Mouse (Mus musculus) c-Kit-positive CD71-negative TER-119-negative erythroid progenitor cells, embryonic 14.5 days (primary cell): ENCODE results near the gene Sohlh1.
"Not testable (repeated sequence)": the region's sequence is repeated elsewhere in the genome, so short reads cannot be mapped to it uniquely, and the experiment has no call there.

Experiments used
- DNase-seq: peaks from one replicate; pipeline ENCODE4 v3.0.0-alpha.2; 2013; ENCODE audit warnings: low read depth

Sohlh1 gene

DNA sequence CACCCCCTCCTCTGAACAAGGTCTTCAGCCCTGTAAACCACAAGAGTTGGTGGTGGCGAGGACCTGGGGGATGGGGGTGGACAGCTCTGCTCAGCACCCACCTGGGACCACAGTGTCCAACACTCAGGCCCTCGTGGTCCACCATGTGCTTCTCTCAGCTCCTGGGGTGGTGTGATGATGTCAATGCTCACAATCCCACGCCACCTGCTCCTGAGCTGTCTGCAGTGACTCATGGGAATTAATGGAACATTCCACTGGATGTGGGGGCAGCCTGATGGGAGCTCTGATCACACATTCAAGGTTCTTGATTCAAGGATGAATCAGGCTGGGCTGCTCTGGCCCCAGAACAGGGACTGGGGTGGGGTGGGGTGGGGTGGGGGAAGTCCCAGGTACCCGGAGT is 4.9 kb downstream of the Sohlh1 start:
- DNase-seq: no peak

DNA sequence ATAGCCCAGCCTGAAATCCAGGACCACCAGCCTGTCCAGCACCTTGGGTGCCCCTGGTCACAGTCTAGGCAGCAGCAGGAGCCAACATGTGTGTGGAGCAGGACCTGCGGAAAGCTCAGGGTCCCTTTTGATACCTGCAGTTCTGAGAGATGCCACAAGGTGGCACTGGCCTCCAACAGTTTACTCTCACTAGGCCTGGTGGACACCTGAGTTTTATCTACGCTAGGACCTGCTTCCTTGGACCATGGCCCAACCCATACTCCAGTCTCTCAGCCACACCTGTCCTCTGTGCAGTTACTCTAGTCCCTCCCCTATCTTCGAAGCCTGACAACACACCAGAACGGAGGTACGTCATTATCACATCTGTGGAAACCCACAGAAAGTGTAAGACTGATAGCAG is 10.8 kb downstream of the Sohlh1 start:
- DNase-seq: peak; percentile 46

DNA sequence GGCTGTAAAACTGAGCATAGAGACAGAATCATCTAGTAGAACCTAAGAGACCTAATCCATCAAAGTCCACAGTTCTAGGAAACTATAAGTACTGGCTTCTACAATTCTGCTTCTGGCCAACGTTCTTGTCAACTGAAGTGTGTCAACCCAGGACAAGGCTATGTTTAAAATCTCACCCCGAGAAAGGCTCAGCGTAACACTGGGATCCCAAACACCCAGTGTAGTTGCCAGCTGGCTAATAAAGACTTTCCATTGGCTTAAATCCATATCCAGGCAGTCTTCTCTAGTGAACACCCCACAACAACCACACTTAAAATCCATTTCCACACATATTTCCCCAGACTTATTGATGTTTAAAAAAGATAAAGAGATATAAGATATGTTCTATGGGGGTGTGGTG is 16.3 kb downstream of the Sohlh1 start:
- no peak for DNase-seq

DNA sequence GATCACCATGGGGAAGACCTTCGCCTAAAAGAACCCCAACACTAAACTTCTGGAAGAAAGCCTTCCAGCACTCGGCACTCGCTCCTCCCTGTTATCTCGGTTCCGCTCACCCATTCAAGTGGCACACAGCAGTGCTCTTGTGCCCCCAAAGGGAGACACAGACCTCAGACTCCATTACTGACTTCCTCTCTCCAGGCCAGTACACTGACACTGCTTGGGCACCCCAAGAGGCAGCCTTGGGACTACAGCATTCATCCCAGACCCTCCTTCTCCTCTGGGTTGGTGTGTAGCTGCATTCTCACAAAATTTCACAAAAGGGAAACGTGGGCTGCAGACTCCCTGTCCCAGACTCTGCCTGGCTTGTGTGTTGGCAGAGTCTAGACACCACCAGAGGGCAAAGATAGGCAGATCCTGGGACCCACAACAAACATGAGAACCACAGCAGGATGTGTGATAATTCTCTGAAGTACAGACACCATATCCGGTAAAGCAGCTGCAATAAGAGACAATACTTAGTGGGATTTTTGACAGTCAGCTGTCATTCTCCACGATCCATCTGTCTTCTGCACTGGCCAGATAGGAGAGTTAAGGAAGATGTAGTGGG is 18.6 kb downstream of the Sohlh1 start:
- no peak for DNase-seq

DNA sequence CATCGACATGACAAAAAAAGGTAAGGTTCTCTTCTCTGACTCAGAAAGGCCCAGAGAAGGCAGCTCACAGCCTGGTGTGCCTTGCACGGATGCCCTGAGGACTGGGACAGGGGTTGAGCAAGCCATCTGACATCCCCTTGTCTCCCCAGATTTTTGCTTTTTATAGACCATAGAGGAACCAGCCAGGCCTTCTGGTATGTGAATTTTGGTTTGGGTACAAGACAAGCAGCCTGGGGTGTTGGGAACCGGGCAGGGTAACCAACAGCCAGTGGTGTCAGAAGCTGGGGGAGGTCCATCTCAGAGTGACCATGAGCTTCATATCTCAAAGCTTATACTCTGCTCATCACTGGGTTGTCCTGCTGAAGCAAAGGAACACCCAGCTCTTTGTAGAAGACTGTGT is 22.3 kb downstream of the Sohlh1 start:
- DNase-seq: no peak

DNA sequence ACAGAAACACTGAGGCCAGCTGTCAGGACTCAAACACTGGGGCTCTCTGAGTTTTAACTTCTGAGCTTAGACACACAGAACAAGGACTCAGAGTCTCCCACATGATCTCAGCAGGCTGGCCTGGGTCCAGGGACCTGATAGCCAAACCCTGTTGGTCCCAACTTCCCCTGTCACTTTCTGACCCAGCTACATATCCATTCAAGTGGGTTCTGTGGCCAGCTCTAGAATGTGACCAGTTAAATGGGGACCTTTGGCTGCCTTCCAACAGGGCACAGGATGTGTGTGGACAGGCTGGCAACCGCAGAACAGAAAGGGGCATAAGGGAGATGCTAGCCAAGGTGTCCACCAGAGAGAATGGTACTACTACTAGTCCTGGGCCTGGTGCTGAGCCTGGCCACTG is 24.2 kb downstream of the Sohlh1 start, which contains the start of gene Lcn9:
TSS of gene Lcn9 (plus strand) at position 348 of the 400 bp plus-strand sequence.
- no peak for DNase-seq

DNA sequence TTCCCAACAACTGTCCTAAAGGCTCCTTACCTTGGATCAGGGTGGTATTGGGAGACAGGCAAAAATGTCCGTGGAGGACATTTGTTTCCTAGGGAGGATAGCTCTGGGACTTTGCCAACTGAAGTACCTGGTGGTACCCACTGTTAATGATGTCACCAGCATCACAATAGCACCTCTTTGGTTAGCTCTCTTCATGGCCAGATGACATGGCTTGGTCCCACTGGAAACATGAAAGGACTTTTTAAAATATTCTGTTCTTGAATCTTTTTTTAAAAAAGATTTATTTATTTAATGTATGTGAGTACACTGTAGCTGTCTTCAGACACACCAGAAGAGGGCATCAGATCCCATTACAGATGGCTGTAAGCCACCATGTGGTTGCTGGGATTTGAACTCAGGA is 31.3 kb downstream of the Sohlh1 start, which contains the start of gene Glt6d1:
TSS of gene Glt6d1 (minus strand) at position 101 of the 400 bp plus-strand sequence.
- DNase-seq: not testable (repeated sequence)

DNA sequence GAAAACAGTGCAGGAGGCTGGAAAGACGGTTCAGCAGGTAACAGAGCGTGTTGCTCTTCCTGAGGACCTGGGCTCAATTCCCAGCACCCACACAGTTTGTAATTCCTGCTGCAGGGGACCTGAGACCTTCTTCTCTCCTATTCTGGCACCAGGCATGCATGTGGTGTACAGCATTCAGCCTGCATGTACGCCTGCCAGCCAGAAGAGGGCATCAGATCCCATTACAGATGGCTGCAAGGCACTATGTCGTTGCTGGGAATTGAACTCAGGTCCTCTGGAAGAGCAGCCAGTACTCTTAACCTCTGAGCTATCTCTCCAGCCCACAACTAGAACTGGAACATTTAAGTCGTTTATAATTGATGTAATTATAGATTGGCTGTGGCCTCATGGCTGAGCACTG is 33.7 kb downstream of the Sohlh1 start:
- DNase-seq: no peak

DNA sequence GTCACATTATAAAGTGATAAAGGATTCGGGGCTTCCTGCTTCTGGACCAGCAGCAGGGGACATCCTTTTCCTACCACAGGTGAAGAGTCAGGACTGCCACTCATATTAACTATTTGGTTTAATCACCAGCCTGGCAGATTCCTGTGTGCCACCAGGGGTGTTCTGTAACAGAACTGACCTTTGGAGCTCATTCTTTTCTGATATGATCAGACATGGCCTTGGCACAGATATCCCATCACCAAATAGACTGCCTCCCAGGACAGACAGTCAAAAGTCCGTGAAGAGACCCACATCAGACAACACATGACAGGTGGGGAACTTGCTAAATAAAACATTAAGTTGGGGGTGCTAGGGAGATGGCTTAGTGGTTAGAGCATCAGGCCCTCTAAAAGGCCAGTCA is 35.3 kb downstream of the Sohlh1 start:
- no peak for DNase-seq

DNA sequence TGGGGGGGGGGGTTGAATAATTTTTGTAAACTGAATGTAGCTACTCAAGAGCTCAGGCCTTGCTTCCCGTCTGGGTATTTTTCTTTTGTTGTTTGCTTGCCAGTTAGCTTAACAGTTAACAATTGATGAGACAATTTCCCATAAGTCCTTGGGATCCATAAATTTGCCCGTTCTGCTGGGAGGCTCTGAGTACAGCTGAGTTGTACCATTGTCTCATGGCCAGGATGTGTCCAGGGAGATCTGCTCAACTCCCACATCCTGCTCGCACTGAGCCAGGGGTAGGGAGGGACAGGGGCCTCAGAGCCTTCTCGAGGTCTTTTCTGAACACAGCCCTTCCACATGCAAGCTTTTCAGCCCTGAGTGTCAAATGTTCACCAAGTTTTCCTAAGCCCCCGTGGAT is 49.0 kb downstream of the Sohlh1 start:
- DNase-seq: no peak

DNA sequence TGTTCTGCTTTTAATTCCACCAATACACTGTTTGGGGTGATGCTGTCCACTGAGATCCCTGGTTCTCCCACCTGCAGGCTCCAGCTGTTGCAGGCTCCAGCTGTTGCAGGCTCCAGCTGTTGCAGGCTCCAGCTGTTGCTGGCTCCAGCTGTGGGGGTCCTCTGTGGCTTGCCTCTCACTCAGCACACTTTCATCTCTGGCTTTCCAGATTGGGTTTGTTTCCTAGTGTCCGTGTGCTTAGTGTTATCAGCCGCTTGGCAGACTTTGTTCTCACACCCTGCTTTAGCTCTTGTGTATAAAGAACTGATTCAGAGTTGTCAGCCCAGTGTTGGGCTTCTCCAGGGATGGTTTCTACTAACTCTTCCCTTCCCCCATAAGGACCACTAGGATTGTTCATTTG is 49.4 kb downstream of the Sohlh1 start:
- no peak for DNase-seq
